ENCODE assay signal across 8 mouse cellular contexts in the genomic region with DNA sequence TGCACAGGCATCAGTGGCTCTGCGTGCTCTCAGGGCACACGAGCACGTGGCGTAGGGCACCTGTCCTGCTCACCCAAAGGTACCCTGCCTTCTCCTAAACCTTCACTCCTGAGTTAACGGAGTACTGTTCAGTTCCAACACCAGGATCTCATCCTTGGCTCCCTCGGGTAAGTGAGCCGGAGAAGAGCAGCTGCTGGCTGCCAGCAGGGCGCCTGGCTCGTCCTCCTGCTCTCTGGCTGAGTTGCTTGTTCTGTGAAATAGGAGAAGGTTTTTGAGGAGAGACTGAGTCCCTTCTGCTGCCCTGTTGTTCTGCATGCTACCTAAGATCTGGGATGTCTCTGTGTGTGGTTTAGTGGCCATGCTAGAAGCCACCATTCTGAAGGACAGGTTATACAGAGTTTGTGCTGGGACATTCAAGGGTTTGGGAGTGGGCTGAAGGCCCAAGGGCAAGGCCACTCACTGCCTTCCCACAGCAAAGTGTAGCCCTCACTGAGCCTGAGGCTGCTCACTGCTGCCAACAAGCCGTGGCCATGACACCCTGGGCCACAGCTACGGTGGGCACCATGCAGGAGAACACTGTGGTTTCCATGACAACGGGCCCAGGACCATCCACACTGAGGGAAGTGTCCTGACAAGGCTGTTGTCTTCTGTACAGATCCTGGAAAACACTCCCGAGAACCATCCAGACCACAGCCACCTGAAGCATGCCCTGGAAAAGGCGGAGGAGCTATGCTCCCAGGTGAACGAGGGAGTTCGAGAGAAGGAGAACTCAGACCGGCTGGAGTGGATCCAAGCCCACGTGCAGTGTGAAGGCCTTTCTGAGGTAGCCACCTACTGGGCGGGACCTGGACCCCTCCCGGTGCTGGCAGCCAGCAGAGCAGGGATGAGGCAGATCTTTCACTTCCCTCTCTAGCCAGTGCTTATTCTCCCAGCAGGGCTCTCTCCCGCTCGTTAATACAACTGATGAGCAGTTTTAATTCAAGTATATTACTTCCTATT.
DNase-seq lines count a peak whose midpoint lies in the region; ATAC-seq lines count a peak whose summit lies in the region.
"Had no signal": no experiment of that assay in that cellular context is flagged by ENCODE, and none has a peak within 500 bp of the region (broad histone marks: within the 10 kb centered on the region; RNA-seq: fewer than 3 reads in every experiment).

No protein-coding gene starts in this region.

- DNase-seq in midbrain, embryonic 10.5 days (ENCODE audit: low spot score) = no peak
- no peak for DNase-seq in midbrain, embryonic 11.5 days (ENCODE audit: low spot score, missing footprints)
- DNase-seq in skeletal muscle tissue, adult 2 months (ENCODE audit: low read depth, low spot score) = peak; percentile 60
- no peak for DNase-seq in layer of hippocampus, adult 9-11 months
- DNase-seq in urinary bladder, postnatal 10 days (ENCODE audit: low spot score) = no peak

- H3K4me3 ChIP-seq in midbrain, embryonic 10.5 days = no peak overlapping the region
- no peak overlapping the region for H3K4me3 ChIP-seq in midbrain, embryonic 11.5 days (ENCODE audit: low read depth, low read length)
- no peak overlapping the region for H3K4me3 ChIP-seq in hindbrain, embryonic 15.5 days
- H3K4me3 ChIP-seq: myocyte had no signal

- 55% methylated on average over 22 of the region's 22 CpGs for WGBS in midbrain, embryonic 10.5 days
- WGBS in midbrain, embryonic 11.5 days = 57% methylated on average over 22 of the region's 22 CpGs
- 49% methylated on average over 22 of the region's 22 CpGs for WGBS in hindbrain, embryonic 15.5 days

- H3K27me3 ChIP-seq in midbrain, embryonic 10.5 days (ENCODE audit: low read depth, poor library complexity, severe bottlenecking) = no peaks in the 10 kb centered on the region
- no peaks in the 10 kb centered on the region for H3K27me3 ChIP-seq in midbrain, embryonic 11.5 days (ENCODE audit: control insufficient read depth, insufficient read depth, low read length)
- H3K27me3 ChIP-seq in hindbrain, embryonic 15.5 days = no peaks in the 10 kb centered on the region

- H3K27ac ChIP-seq in midbrain, embryonic 10.5 days (replicated peaks) = 0 out of 2 replicates have a peak overlapping the region, but pooled peaks have one; percentile 13
- H3K27ac ChIP-seq in midbrain, embryonic 11.5 days (ENCODE audit: low read depth, low read length) = no peak overlapping the region
- peak overlapping the region; percentile 56 for H3K27ac ChIP-seq in hindbrain, embryonic 15.5 days (replicated peaks)

- ATAC-seq in midbrain, embryonic 11.5 days (ENCODE audit: low FRiP score) = no peak
- ATAC-seq in common myeloid progenitor, adult 5-6 weeks (replicated peaks; ENCODE audit: low read depth, poor library complexity, severe bottlenecking) = peak; percentile 83
- peak; percentile 55; the same call in 1 of the 2 replicates for ATAC-seq in hindbrain, embryonic 15.5 days (ENCODE audit: low FRiP score, low read depth)

- no peak overlapping the region for H3K4me2 ChIP-seq in midbrain, embryonic 11.5 days
- no peak overlapping the region for H3K4me2 ChIP-seq in hindbrain, embryonic 15.5 days

- H3K36me3 ChIP-seq in midbrain, embryonic 10.5 days = peaks cover 9% of the 10 kb centered on the region; the same call in 1 of the 2 replicates
- no peaks in the 10 kb centered on the region for H3K36me3 ChIP-seq in midbrain, embryonic 11.5 days (ENCODE audit: control insufficient read depth, insufficient read depth, low read length)
- H3K36me3 ChIP-seq in hindbrain, embryonic 15.5 days = peaks cover 56% of the 10 kb centered on the region

- H3K9ac ChIP-seq in midbrain, embryonic 11.5 days (ENCODE audit: low read length) = no peak overlapping the region
- H3K9ac ChIP-seq in hindbrain, embryonic 15.5 days = no peak overlapping the region

- peaks cover 14% of the 10 kb centered on the region for H3K4me1 ChIP-seq in midbrain, embryonic 10.5 days
- H3K4me1 ChIP-seq in midbrain, embryonic 11.5 days (ENCODE audit: control insufficient read depth, insufficient read depth, low read length) = no peaks in the 10 kb centered on the region
- peaks cover 20% of the 10 kb centered on the region for H3K4me1 ChIP-seq in hindbrain, embryonic 15.5 days (replicated peaks)

- H3K9me3 ChIP-seq in midbrain, embryonic 10.5 days (replicated peaks) = no peaks in the 10 kb centered on the region; the same call in 1 of the 2 replicates
- no peaks in the 10 kb centered on the region for H3K9me3 ChIP-seq in midbrain, embryonic 11.5 days (ENCODE audit: control insufficient read depth, low read length)
- H3K9me3 ChIP-seq in hindbrain, embryonic 15.5 days = no peaks in the 10 kb centered on the region
